Mouse (Mus musculus) forebrain, embryonic 12.5 days (tissue): ENCODE data around the gene Smc1a. TPM values are rescaled to one million over a fixed set of nuclear protein-coding genes. Genes with fewer than 3 reads are reported as not detected.
"Not testable (repeated sequence)": the region's sequence is repeated elsewhere in the genome, so short reads cannot be mapped to it uniquely, and the experiment has no call there.

Experiments
- ATAC-seq: fragments of 200-750 bp; cut with Nextera tagmentation; 2 replicates; pipeline ENCODE4 v1.8.0; 2017; ENCODE audit warnings: moderate TSS enrichment; ENCODE audit not compliant: low FRiP score
- H3K27ac ChIP-seq: fragments of 300-500 bp; sonication (generic); 2 replicates; pipeline ENCODE4 v1.5.1; 2016; ENCODE audit warnings: mild to moderate bottlenecking
- H3K27me3 ChIP-seq: fragments of 300-500 bp; sonication (generic); 2 replicates; pipeline ENCODE4 v1.6.1; 2016; ENCODE audit warnings: mild to moderate bottlenecking
- H3K36me3 ChIP-seq: fragments of 300-500 bp; sonication (generic); replicated peaks from 2 replicates; pipeline ENCODE4 v1.6.1; 2016; ENCODE audit warnings: mild to moderate bottlenecking
- H3K4me1 ChIP-seq: fragments of 300-500 bp; sonication (generic); 2 replicates; pipeline ENCODE4 v1.6.1; 2016
- H3K4me2 ChIP-seq: fragments of 300-500 bp; sonication (generic); 2 replicates; pipeline ENCODE4 v1.6.1; 2016; ENCODE audit warnings: mild to moderate bottlenecking, moderate library complexity
- H3K4me3 ChIP-seq: fragments of 300-500 bp; sonication (generic); replicated peaks from 2 replicates; pipeline ENCODE4 v1.5.1; 2016; ENCODE audit warnings: mild to moderate bottlenecking
- H3K9ac ChIP-seq: fragments of 300-500 bp; sonication (generic); 2 replicates; pipeline ENCODE4 v1.6.1; 2016; ENCODE audit warnings: mild to moderate bottlenecking
- H3K9me3 ChIP-seq: fragments of 300-500 bp; sonication (generic); 2 replicates; pipeline ENCODE4 v1.6.1; 2016
- WGBS: fragments of 180-500 bp; shearing (Covaris S2); methylation state at CpG from one replicate; pipeline ENCODE4 v1.1.7; 2016; 5-methylcytosine and 5-hydroxymethylcytosine counted together
- polyA plus RNA-seq: library from polyadenylated mRNA; unstranded; fragments of >200 nt; fragmentation: Nextera tagmentation; extraction: Ambion mirVana; gene quantifications from 2 replicates; pipeline ENCODE4 v1.2.1, GENCODE M21; 2016

The Smc1a gene
- polyA plus RNA-seq, 1 experiment from 2014 or later, result 138 TPM

DNA sequence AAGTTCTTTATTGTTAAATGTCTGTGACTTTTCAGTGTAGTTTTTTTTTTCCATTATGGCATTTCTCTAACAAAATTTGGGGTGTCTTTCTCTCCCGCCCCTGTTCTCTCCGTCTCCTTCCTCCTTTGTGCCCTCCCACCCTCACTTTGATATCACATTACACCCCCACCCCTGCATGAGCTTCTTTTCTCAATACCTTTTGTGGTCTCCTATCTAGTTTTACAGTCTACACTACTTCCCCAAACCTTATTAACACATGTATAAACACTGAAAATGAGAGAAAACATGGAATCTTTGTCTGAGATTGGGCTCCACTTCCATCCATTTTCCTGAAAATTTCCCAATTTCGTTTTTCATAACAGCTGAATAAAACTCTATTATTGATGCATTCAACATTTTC is 36.3 kb downstream of the Smc1a start:
- H3K27me3 ChIP-seq, result peaks cover 20% of the 10 kb centered on the region
- H3K4me2 ChIP-seq, result no peak overlapping the region
- no peaks in the 10 kb centered on the region for H3K9me3 ChIP-seq
- no peak overlapping the region for H3K4me3 ChIP-seq
- no peak overlapping the region for H3K9ac ChIP-seq
- 83% methylated on average over 3 of the region's 3 CpGs for WGBS
- ATAC-seq, result no peak
- H3K36me3 ChIP-seq, result peaks cover 11% of the 10 kb centered on the region
- H3K4me1 ChIP-seq, result no peaks in the 10 kb centered on the region
- no peak overlapping the region for H3K27ac ChIP-seq

DNA sequence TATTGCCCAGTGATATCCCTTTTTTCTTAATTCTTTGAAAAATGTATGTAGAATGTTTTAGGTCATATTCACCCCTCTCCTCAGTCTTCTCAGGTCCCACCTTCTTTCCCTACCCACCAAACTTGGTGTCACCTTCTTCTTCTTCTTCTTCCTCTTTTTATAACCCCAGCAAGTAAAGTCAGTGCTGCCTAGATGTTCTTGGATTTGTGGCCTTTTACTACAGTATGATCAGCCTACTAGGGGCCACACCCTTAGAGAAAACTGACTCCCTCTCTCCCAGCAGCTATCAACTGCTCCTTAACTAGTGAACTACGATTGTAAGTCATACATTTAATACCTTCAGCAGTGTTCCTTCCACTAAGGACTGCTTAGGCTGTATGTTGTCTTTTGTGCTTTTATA is 37.9 kb downstream of the Smc1a start:
- no peak overlapping the region for H3K4me3 ChIP-seq
- H3K27me3 ChIP-seq, result peaks cover 22% of the 10 kb centered on the region
- no peak overlapping the region for H3K9ac ChIP-seq
- H3K4me2 ChIP-seq, result no peak overlapping the region
- ATAC-seq, result no peak
- H3K9me3 ChIP-seq, result no peaks in the 10 kb centered on the region
- no peak overlapping the region for H3K27ac ChIP-seq
- peaks cover 13% of the 10 kb centered on the region for H3K36me3 ChIP-seq
- 83% methylated on average over 1 of the region's 1 CpGs for WGBS
- H3K4me1 ChIP-seq, result no peaks in the 10 kb centered on the region

DNA sequence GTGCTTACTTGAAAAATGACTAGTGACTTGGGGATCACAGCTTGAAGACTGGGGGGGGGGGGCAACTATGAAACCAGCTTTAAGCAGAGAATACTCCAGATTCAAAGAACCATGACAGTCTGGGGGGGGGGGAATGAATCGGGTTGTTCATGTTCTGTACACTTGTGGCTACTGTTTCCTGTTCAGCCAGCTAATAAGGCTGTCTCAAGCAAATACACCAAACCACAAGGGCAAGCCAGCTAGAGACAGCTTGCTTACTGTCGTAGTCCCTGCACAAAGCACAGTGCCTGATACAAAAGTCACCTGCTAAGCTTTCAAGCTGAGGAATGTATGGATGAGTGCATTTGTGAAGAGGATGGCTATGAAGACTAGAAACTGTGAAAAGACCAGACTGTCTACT is 49.4 kb downstream of the Smc1a start:
- ATAC-seq, result no peak
- Histone ChIP-seq H3K9ac (no peak overlapping the region), H3K4me2 (no peak overlapping the region), H3K4me1 (no peaks in the 10 kb centered on the region), H3K27me3 (peaks cover 61% of the 10 kb centered on the region), H3K36me3 (peaks cover 20% of the 10 kb centered on the region), H3K9me3 (no peaks in the 10 kb centered on the region), H3K27ac (no peak overlapping the region), H3K4me3 (no peak overlapping the region)
- 69% methylated on average over 2 of the region's 2 CpGs for WGBS

DNA sequence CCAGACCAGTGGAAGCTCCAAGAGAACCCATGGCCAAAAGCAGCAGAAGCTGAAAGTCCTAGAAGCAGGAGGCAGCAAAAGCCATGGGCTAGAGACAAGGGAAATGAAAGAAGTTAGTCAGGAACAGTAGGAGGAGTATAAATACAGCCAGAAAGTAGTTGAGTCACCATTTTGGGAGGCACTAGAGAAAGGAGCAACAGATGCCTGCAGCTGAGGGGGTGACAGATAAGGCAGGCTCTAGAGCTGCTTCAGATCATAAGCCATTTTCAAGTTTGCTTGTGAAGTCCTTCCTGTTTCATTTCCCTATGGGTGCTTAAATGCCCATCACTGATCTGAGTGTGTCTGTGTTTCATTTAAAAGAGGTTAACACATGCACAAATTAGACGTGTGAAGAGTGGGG is 51.6 kb downstream of the Smc1a start:
- Histone ChIP-seq H3K36me3 (no peaks in the 10 kb centered on the region), H3K4me2 (no peak overlapping the region), H3K9ac (no peak overlapping the region), H3K4me3 (no peak overlapping the region), H3K27me3 (peaks cover 45% of the 10 kb centered on the region), H3K27ac (no peak overlapping the region), H3K4me1 (no peaks in the 10 kb centered on the region), H3K9me3 (no peaks in the 10 kb centered on the region)
- ATAC-seq, result no peak
- 75% methylated on average over 1 of the region's 1 CpGs for WGBS

DNA sequence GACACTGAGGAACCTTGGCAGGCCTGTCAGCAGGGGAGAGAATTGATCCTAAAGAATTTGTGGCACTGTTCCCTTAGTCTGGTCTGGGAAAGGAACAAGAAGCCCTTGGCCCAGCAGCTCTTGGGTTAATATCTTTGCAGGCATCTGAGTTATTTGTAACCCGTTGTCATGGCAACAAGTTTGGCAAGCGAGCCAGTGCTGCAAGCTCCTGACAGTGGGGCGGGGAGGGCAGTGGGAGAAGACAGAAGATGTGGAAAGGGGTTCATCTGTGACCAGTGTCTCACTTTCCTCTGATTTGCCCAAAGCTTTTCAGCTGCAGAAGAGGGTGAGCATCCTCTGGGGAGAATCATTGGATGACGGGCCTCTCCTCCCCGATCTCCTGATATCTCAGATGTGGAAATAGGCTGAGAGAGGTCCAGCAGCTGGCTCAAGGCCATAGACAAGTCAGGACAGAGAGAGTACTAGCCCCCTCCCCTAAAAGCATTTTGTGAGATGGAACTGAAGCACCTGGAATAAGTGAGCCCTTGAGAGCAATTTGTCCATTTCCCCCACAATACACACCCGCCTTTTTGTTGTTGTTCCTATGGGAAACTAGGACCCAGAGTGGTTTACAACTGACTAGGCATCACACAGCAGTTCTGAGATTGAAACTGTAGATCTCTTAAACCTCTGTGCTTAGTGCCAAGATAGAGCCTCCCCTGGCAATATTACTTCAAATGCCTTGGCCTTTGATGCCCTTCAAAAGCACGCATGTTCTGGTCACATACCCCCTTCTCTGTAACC is 73.8 kb downstream of the Smc1a start:
- not testable (repeated sequence) for H3K36me3 ChIP-seq, H3K4me1 ChIP-seq, H3K4me3 ChIP-seq, H3K9ac ChIP-seq, H3K27ac ChIP-seq, H3K4me2 ChIP-seq, H3K9me3 ChIP-seq
- H3K27me3 ChIP-seq, result peaks cover 56% of the 10 kb centered on the region
- ATAC-seq, result peak; percentile 84
- 45% methylated on average over 7 of the region's 7 CpGs for WGBS

- Histone ChIP-seq H3K27me3 (peaks cover 61% of the 10 kb centered on the region), H3K4me2 (no peak overlapping the region), H3K9ac (no peak overlapping the region), H3K27ac (no peak overlapping the region), H3K9me3 (no peaks in the 10 kb centered on the region), H3K4me3 (no peak overlapping the region), H3K36me3 (no peaks in the 10 kb centered on the region), H3K4me1 (no peaks in the 10 kb centered on the region)
- 41% methylated on average over 1 of the region's 1 CpGs for WGBS
- no peak for ATAC-seq
Measured at GRCm38 (mm10) chrX:152097572-152097971, 81.3 kb downstream of the Smc1a start.

Other genes with a start within 250 kb of the Smc1a start
- gene Huwe1, start 215.6 kb upstream of the Smc1a start, polyA plus RNA-seq, result 86.8 and 90.6 TPM in 2 replicates
- 138 and 149 TPM in 2 replicates for gene Hsd17b10, start 14.6 kb upstream of the Smc1a start, polyA plus RNA-seq
- 5.5 and 6.0 TPM in 2 replicates for gene Ribc1, start 133 bp upstream of the Smc1a start, polyA plus RNA-seq
- 2.8 and 3.0 TPM in 2 replicates for gene Iqsec2, start 127.8 kb downstream of the Smc1a start, polyA plus RNA-seq
- 56.4 and 62.4 TPM in 2 replicates for gene Kdm5c, start 216.6 kb downstream of the Smc1a start, polyA plus RNA-seq